Mouse (Mus musculus) heart, embryonic 14.5 days (tissue): ENCODE results near the gene Shank3. TPM values are rescaled to one million over a fixed set of nuclear protein-coding genes. Genes with fewer than 3 reads are reported as not detected.

Experiments
- ATAC-seq: fragments of 200-750 bp; cut with Nextera tagmentation; 2 replicates; pipeline ENCODE4 v1.8.0; 2017; ENCODE audit warnings: low read depth, moderate TSS enrichment; ENCODE audit not compliant: insufficient number of reproducible peaks, insufficient read depth, low FRiP score
- H3K27ac ChIP-seq, 2 experiments: fragments of 200-500 bp in 1 of 2; fragments of 300-500 bp in 1 of 2; sonication (generic) in 1 of 2; replicated peaks in 1 of 2; 2 replicates each; pipeline ENCODE4 v1.5.1; 2012 to 2014; ENCODE audit warnings: low read depth in 2 of 2, low read length in 2 of 2, control low read depth in 1 of 2, mild to moderate bottlenecking in 1 of 2, mixed read lengths in 1 of 2; ENCODE audit not compliant: control insufficient read depth in 1 of 2, insufficient read depth in 1 of 2
- H3K27me3 ChIP-seq: fragments of 300-500 bp; sonication (generic); 2 replicates; pipeline ENCODE4 v1.6.1; 2014; ENCODE audit warnings: mild to moderate bottlenecking, low read length, control low read depth; ENCODE audit not compliant: control insufficient read depth, insufficient read depth
- H3K36me3 ChIP-seq: fragments of 300-500 bp; sonication (generic); 2 replicates; pipeline ENCODE4 v1.6.1; 2014; ENCODE audit warnings: mild to moderate bottlenecking, control low read depth, low read length, mixed read lengths; ENCODE audit not compliant: control insufficient read depth, insufficient read depth
- H3K4me1 ChIP-seq, 2 experiments: fragments of 200-500 bp in 1 of 2; fragments of 300-500 bp in 1 of 2; sonication (generic) in 1 of 2; 2 replicates each; pipeline ENCODE4 v1.6.1; 2012 to 2014; ENCODE audit warnings: low read length in 2 of 2, control low read depth in 1 of 2, mixed read lengths in 1 of 2; ENCODE audit not compliant: control insufficient read depth in 2 of 2, insufficient read depth in 2 of 2
- H3K4me2 ChIP-seq: fragments of 300-500 bp; sonication (generic); 2 replicates; pipeline ENCODE4 v1.6.1; 2014; ENCODE audit warnings: mild to moderate bottlenecking, low read length
- H3K4me3 ChIP-seq, 2 experiments: fragments of 200-500 bp in 1 of 2; fragments of 300-500 bp in 1 of 2; sonication (generic) in 1 of 2; 2 replicates each; pipeline ENCODE4 v1.5.1; 2012 to 2014; ENCODE audit warnings: low read length in 2 of 2, mild to moderate bottlenecking in 2 of 2, control low read depth in 1 of 2, low read depth in 1 of 2, moderate library complexity in 1 of 2; ENCODE audit not compliant: control insufficient read depth in 1 of 2, insufficient read depth in 1 of 2
- H3K9ac ChIP-seq: fragments of 300-500 bp; sonication (generic); 2 replicates; pipeline ENCODE4 v1.6.1; 2014; ENCODE audit warnings: mild to moderate bottlenecking, low read length
- H3K9me3 ChIP-seq: fragments of 300-500 bp; sonication (generic); 2 replicates; pipeline ENCODE4 v1.6.1; 2016; ENCODE audit warnings: low read length, control low read depth; ENCODE audit not compliant: control insufficient read depth
- WGBS: fragments of 180-500 bp; shearing (Covaris S2); extraction: QIAGEN DNeasy Blood & Tissue Kit; methylation state at CpG from one replicate; pipeline ENCODE4 v1.1.7; 2014; 5-methylcytosine and 5-hydroxymethylcytosine counted together
- polyA plus RNA-seq: library from polyadenylated mRNA; unstranded; fragments of >200 nt; fragmentation: Nextera tagmentation; extraction: Ambion mirVana; gene quantifications from 2 replicates; pipeline ENCODE4 v1.2.1, GENCODE M21; 2014

The Shank3 gene
- polyA plus RNA-seq, 1 experiment from 2014 or later, result 2.4 TPM

DNA sequence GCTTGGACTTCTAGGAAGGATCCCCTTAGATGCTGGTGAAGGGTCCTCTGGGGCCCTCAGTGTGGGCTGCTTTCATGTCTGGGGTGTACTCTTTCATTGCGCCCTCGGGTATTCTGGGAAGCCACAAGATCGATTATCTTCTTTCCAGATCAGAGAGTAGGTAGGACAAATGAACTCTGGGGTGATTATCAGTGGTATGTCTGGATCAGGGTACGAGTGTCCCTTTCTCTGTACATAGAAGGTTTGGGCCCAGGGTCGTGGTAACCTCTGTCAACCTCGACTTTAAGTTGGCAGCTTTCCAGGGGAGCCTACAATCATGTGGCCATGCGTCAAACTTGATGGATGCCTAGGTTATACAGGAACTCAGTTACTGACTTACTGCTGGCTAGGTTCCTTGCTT lies 26.5 kb downstream of the Shank3 start:
- Histone ChIP-seq H3K9me3 (no peaks in the 10 kb centered on the region), H3K9ac (no peak overlapping the region), H3K36me3 (peaks cover 21% of the 10 kb centered on the region), H3K27me3 (peaks cover 41% of the 10 kb centered on the region), H3K4me2 (no peak overlapping the region), H3K4me1 (no peaks in the 10 kb centered on the region), H3K4me3 (no peak overlapping the region), H3K27ac (no peak overlapping the region)
- 57% methylated on average over 7 of the region's 7 CpGs for WGBS
- no peak for ATAC-seq

DNA sequence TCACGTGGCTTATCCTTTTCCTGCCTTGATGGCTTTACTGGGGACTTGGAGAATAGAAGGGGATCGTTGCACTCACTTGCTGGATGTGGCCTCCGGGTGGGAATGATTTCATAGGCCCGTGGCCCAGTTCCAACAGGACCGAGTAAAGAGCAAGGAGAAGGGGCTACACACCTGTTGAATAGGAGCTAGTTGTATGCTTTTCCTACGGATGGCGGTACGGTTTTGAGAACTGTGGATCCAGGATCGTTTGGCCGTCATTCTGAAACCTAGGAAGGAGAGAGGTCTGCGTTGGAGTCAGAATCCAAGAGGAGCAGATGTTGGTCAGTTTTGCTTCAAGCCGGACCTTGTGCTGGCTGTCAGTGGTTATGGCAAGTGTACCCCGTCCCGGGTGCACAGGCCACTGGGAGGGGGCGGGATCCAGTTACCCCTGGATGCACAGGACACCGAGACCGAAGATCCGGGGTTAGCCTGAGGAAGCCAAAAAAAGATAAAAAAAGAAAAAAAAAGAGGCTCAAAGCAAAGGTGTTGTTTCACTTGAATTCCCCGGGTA lies 27.4 kb downstream of the Shank3 start:
- Histone ChIP-seq H3K4me1 (no peaks in the 10 kb centered on the region), H3K4me3 (no peak overlapping the region), H3K4me2 (no peak overlapping the region), H3K27me3 (peaks cover 45% of the 10 kb centered on the region), H3K9me3 (no peaks in the 10 kb centered on the region), H3K27ac (no peak overlapping the region), H3K9ac (no peak overlapping the region), H3K36me3 (peaks cover 25% of the 10 kb centered on the region)
- 87% methylated on average over 19 of the region's 19 CpGs for WGBS
- no peak for ATAC-seq

GRCm38 (mm10) chr15:89527466-89527865 lies 28.0 kb downstream of the Shank3 start:
- peaks cover 39% of the 10 kb centered on the region for H3K27me3 ChIP-seq
- H3K4me2 ChIP-seq, result no peak overlapping the region
- no peak overlapping the region for H3K4me3 ChIP-seq
- no peak overlapping the region for H3K9ac ChIP-seq
- no peaks in the 10 kb centered on the region for H3K4me1 ChIP-seq
- ATAC-seq, result no peak
- H3K27ac ChIP-seq, result no peak overlapping the region
- no peaks in the 10 kb centered on the region for H3K9me3 ChIP-seq
- H3K36me3 ChIP-seq, result peaks cover 26% of the 10 kb centered on the region
- 69% methylated on average over 7 of the region's 7 CpGs for WGBS

- Histone ChIP-seq H3K4me2 (no peak overlapping the region), H3K4me3 (no peak overlapping the region), H3K9me3 (no peaks in the 10 kb centered on the region), H3K27me3 (peaks cover 34% of the 10 kb centered on the region), H3K27ac (no peak overlapping the region), H3K36me3 (peaks cover 32% of the 10 kb centered on the region), H3K9ac (no peak overlapping the region), H3K4me1 (no peaks in the 10 kb centered on the region)
- ATAC-seq, result no peak
- 72% methylated on average over 18 of the region's 18 CpGs for WGBS
Observed at GRCm38 (mm10) chr15:89528201-89528850, 28.9 kb downstream of the Shank3 start.

GRCm38 (mm10) chr15:89528923-89529322 lies 29.5 kb downstream of the Shank3 start:
- ATAC-seq, result no peak
- Histone ChIP-seq H3K9ac (no peak overlapping the region), H3K4me2 (no peak overlapping the region), H3K9me3 (no peaks in the 10 kb centered on the region), H3K4me1 (no peaks in the 10 kb centered on the region), H3K27me3 (peaks cover 30% of the 10 kb centered on the region), H3K36me3 (peaks cover 37% of the 10 kb centered on the region), H3K4me3 (no peak overlapping the region), H3K27ac (no peak overlapping the region)
- WGBS, result 90% methylated on average over 10 of the region's 10 CpGs

GRCm38 (mm10) chr15:89530336-89530735 lies 30.9 kb downstream of the Shank3 start:
- no peaks in the 10 kb centered on the region for H3K4me1 ChIP-seq
- 7% methylated on average over 4 of the region's 4 CpGs for WGBS
- ATAC-seq, result no peak

DNA sequence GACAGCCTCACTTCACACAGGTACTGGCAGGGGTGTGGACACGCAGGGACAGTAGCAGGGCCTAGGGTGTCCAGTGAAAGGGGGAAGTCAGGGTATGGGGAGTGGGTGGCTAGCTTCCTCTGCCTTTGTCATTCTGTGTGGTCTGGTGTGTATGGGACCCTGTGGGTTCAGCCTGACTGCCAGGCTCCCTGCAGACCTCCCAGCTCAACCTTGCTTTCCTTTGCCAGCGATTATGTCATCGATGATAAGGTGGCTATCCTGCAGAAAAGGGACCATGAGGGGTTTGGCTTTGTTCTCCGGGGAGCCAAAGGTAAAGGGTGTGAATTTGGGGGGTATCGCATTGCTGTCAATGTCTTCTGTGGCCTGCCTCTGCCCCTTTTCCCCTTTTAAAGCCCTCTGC lies 32.0 kb downstream of the Shank3 start:
- Histone ChIP-seq H3K4me1 (no peaks in the 10 kb centered on the region), H3K27ac (no peak overlapping the region), H3K9ac (no peak overlapping the region), H3K9me3 (no peaks in the 10 kb centered on the region), H3K27me3 (peaks cover 14% of the 10 kb centered on the region), H3K4me2 (no peak overlapping the region), H3K4me3 (no peak overlapping the region), H3K36me3 (peaks cover 29% of the 10 kb centered on the region)
- ATAC-seq, result no peak
- 79% methylated on average over 5 of the region's 5 CpGs for WGBS

More at GRCm38 (mm10) chr15:89530336-89530735, 30.9 kb downstream of the Shank3 start:
- H3K36me3 ChIP-seq, result peaks cover 31% of the 10 kb centered on the region
- no peak overlapping the region for H3K27ac ChIP-seq
- no peak overlapping the region for H3K9ac ChIP-seq
- H3K27me3 ChIP-seq, result peaks cover 16% of the 10 kb centered on the region
- H3K4me2 ChIP-seq, result no peak overlapping the region
- no peaks in the 10 kb centered on the region for H3K9me3 ChIP-seq
- H3K4me3 ChIP-seq, result no peak overlapping the region
